ENCODE assay signal across 12 mouse cellular contexts in the genomic region with DNA sequence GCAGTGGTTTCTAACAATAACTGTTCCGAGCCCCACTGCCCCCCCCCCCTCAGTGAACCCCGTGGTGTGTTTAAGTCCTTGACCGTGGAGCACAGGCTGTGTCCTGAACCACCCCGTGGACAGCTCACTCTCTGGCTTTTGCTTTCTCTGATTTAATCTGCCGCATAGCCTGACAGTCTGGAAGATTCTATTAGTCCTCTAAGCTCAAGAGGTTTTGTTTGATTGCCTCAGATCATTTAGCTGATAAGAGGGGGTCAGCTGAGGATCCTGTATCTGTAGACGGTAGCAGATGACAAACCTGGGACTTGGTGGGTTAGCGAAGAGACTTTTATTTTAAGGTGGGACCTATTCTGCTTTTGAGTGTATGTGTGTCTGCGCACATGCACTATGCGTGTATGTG. TPM values are rescaled to one million over a fixed set of nuclear protein-coding genes. Genes with fewer than 3 reads are reported as not detected.
DNase-seq lines count a peak whose midpoint lies in the region; ATAC-seq and TF ChIP-seq lines count a peak whose summit lies in the region.
"Had no signal": no experiment of that assay in that cellular context is flagged by ENCODE, and none has a peak within 500 bp of the region (broad histone marks: within the 10 kb centered on the region; RNA-seq: fewer than 3 reads in every experiment).

No protein-coding gene starts in this region.

- peaks cover 61% of the 10 kb centered on the region for H3K4me1 ChIP-seq in forebrain, embryonic 10.5 days
- peaks cover 26% of the 10 kb centered on the region for H3K4me1 ChIP-seq in forebrain, embryonic 13.5 days
- H3K4me1 ChIP-seq in kidney, embryonic 15.5 days = peaks cover 52% of the 10 kb centered on the region
- peaks cover 24% of the 10 kb centered on the region; the same call in 1 of the 2 replicates for H3K4me1 ChIP-seq in stomach, embryonic 14.5 days (ENCODE audit: control insufficient read depth, insufficient read depth, low read length)
- peaks cover 7% of the 10 kb centered on the region for H3K4me1 ChIP-seq in stomach, postnatal 0 days (replicated peaks; ENCODE audit: control insufficient read depth, insufficient read depth)
- H3K4me1 ChIP-seq in limb, embryonic 13.5 days = peaks cover 72% of the 10 kb centered on the region

- WGBS in forebrain, embryonic 10.5 days = 69% methylated on average over 9 of the region's 9 CpGs
- WGBS in forebrain, embryonic 13.5 days = 64% methylated on average over 9 of the region's 9 CpGs
- WGBS in kidney, embryonic 15.5 days = 42% methylated on average over 9 of the region's 9 CpGs
- 39% methylated on average over 9 of the region's 9 CpGs for WGBS in stomach, embryonic 14.5 days
- 43% methylated on average over 9 of the region's 9 CpGs for WGBS in stomach, postnatal 0 days
- 41% methylated on average over 9 of the region's 9 CpGs for WGBS in limb, embryonic 13.5 days

- peak overlapping the region; percentile 75 for H3K27ac ChIP-seq in forebrain, embryonic 10.5 days
- no peak overlapping the region for H3K27ac ChIP-seq in forebrain, embryonic 13.5 days
- peak overlapping the region; percentile 41; the same call in 1 of the 2 replicates for H3K27ac ChIP-seq in kidney, embryonic 15.5 days
- peak overlapping the region; percentile 48; the same call in 1 of the 2 replicates for H3K27ac ChIP-seq in stomach, embryonic 14.5 days (ENCODE audit: low read length)
- no peak overlapping the region for H3K27ac ChIP-seq in stomach, postnatal 0 days (replicated peaks)
- no peak overlapping the region for H3K27ac ChIP-seq in limb, embryonic 13.5 days

- no peaks in the 10 kb centered on the region for H3K27me3 ChIP-seq in forebrain, embryonic 10.5 days (ENCODE audit: poor library complexity, severe bottlenecking)
- H3K27me3 ChIP-seq in forebrain, embryonic 13.5 days = no peaks in the 10 kb centered on the region
- no peaks in the 10 kb centered on the region for H3K27me3 ChIP-seq in kidney, embryonic 15.5 days
- H3K27me3 ChIP-seq in stomach, embryonic 14.5 days (ENCODE audit: control insufficient read depth, insufficient read depth, low read length) = no peaks in the 10 kb centered on the region
- no peaks in the 10 kb centered on the region for H3K27me3 ChIP-seq in stomach, postnatal 0 days (ENCODE audit: control insufficient read depth, insufficient read depth, low read length)
- H3K27me3 ChIP-seq in limb, embryonic 13.5 days = no peaks in the 10 kb centered on the region
- H3K27me3 ChIP-seq: midbrain, embryonic 12.5 days had no signal

- ATAC-seq in forebrain, embryonic 13.5 days = no peak
- no peak for ATAC-seq in kidney, embryonic 15.5 days (replicated peaks; ENCODE audit: low FRiP score)
- no peak for ATAC-seq in stomach, embryonic 14.5 days (ENCODE audit: insufficient number of reproducible peaks, insufficient read depth, low FRiP score, low read depth)
- ATAC-seq in stomach, postnatal 0 days (ENCODE audit: low FRiP score, low TSS enrichment) = no peak
- no peak for ATAC-seq in limb, embryonic 13.5 days (ENCODE audit: low FRiP score, low read depth)

- H3K4me2 ChIP-seq in forebrain, embryonic 13.5 days = no peak overlapping the region
- H3K4me2 ChIP-seq in kidney, embryonic 15.5 days = no peak overlapping the region
- no peak overlapping the region for H3K4me2 ChIP-seq in stomach, embryonic 14.5 days (replicated peaks; ENCODE audit: low read depth, low read length)
- H3K4me2 ChIP-seq in stomach, postnatal 0 days (replicated peaks; ENCODE audit: low read depth) = no peak overlapping the region
- peak overlapping the region; percentile 35 for H3K4me2 ChIP-seq in limb, embryonic 13.5 days (replicated peaks)
- H3K4me2 ChIP-seq: liver, embryonic 11.5 days; midbrain, embryonic 12.5 days had no signal

- no peak overlapping the region for H3K9ac ChIP-seq in forebrain, embryonic 13.5 days
- H3K9ac ChIP-seq in kidney, embryonic 15.5 days = no peak overlapping the region
- no peak overlapping the region for H3K9ac ChIP-seq in stomach, embryonic 14.5 days (replicated peaks; ENCODE audit: low read depth, low read length)
- no peak overlapping the region for H3K9ac ChIP-seq in stomach, postnatal 0 days (ENCODE audit: low read length)
- H3K9ac ChIP-seq in limb, embryonic 13.5 days = no peak overlapping the region
- H3K9ac ChIP-seq: midbrain, embryonic 12.5 days had no signal

- no peaks in the 10 kb centered on the region for H3K36me3 ChIP-seq in forebrain, embryonic 10.5 days (replicated peaks)
- no peaks in the 10 kb centered on the region for H3K36me3 ChIP-seq in forebrain, embryonic 13.5 days (ENCODE audit: poor library complexity, severe bottlenecking)
- no peaks in the 10 kb centered on the region for H3K36me3 ChIP-seq in kidney, embryonic 15.5 days
- no peaks in the 10 kb centered on the region for H3K36me3 ChIP-seq in stomach, embryonic 14.5 days (ENCODE audit: control insufficient read depth, insufficient read depth, low read length)
- H3K36me3 ChIP-seq in stomach, postnatal 0 days (ENCODE audit: control insufficient read depth, insufficient read depth, low read length) = no peaks in the 10 kb centered on the region
- no peaks in the 10 kb centered on the region for H3K36me3 ChIP-seq in limb, embryonic 13.5 days
- H3K36me3 ChIP-seq: midbrain, embryonic 12.5 days had no signal

- TF ChIP-seq EP300 in stomach, postnatal 0 days (optimal IDR thresholded peaks at IDR 0.05) = no peak

- TF ChIP-seq CTCF in stomach, postnatal 0 days (IDR thresholded peaks at IDR 0.05; ENCODE audit: low read depth) = no peak

- no peak for DNase-seq in forebrain, embryonic 10.5 days (ENCODE audit: extremely low spot score, low spot score)
- DNase-seq in kidney, postnatal 36 days = no peak
- DNase-seq in stomach, postnatal 0 days (ENCODE audit: low spot score) = no peak
- no peak for DNase-seq in gastrocnemius, postnatal 4 days (ENCODE audit: low spot score in 2 of 2)
- DNase-seq: cerebellum, adult 2 months had no signal

- no peak overlapping the region for H3K4me3 ChIP-seq in forebrain, embryonic 10.5 days
- no peak overlapping the region for H3K4me3 ChIP-seq in forebrain, embryonic 13.5 days
- no peak overlapping the region for H3K4me3 ChIP-seq in kidney, embryonic 15.5 days (replicated peaks)
- H3K4me3 ChIP-seq in stomach, embryonic 14.5 days (ENCODE audit: low read depth, low read length) = no peak overlapping the region
- H3K4me3 ChIP-seq in stomach, postnatal 0 days (ENCODE audit: low read depth, low read length) = no peak overlapping the region
- H3K4me3 ChIP-seq in limb, embryonic 13.5 days = no peak overlapping the region
- H3K4me3 ChIP-seq: erythroblast, embryonic 14.5 days; midbrain, embryonic 12.5 days had no signal

- no peaks in the 10 kb centered on the region for H3K9me3 ChIP-seq in forebrain, embryonic 10.5 days
- no peaks in the 10 kb centered on the region for H3K9me3 ChIP-seq in forebrain, embryonic 13.5 days (replicated peaks)
- H3K9me3 ChIP-seq in kidney, embryonic 15.5 days (replicated peaks) = no peaks in the 10 kb centered on the region
- no peaks in the 10 kb centered on the region for H3K9me3 ChIP-seq in stomach, embryonic 14.5 days (ENCODE audit: control insufficient read depth, low read depth, low read length)
- H3K9me3 ChIP-seq in stomach, postnatal 0 days (ENCODE audit: control insufficient read depth, low read length) = no peaks in the 10 kb centered on the region
- no peaks in the 10 kb centered on the region for H3K9me3 ChIP-seq in limb, embryonic 13.5 days
- H3K9me3 ChIP-seq: midbrain, embryonic 12.5 days had no signal

RNA-seq across cellular contexts. Expression of a gene that starts 59.3 kb away (rescaled TPM):
- polyA plus RNA-seq in forebrain, embryonic 10.5 days (2016; fragmentation: Nextera tagmentation; extraction: Ambion mirVana) = 18.0 and 24.2 TPM in 2 replicates
- 2.5 and 4.3 TPM in 2 replicates for polyA plus RNA-seq in forebrain, embryonic 13.5 days (2015; fragmentation: Nextera tagmentation; extraction: Ambion mirVana)
- polyA plus RNA-seq in kidney, embryonic 15.5 days (2015; fragmentation: Nextera tagmentation; extraction: Ambion mirVana) = 6.6 and 6.9 TPM in 2 replicates
- 13.2 and 15.4 TPM in 2 replicates for polyA plus RNA-seq in stomach, embryonic 14.5 days (2014; fragmentation: Nextera tagmentation; extraction: Ambion mirVana)
- polyA plus RNA-seq in stomach, postnatal 0 days (2015; fragmentation: Nextera tagmentation; extraction: Ambion mirVana) = 15.5 and 21.6 TPM in 2 replicates
- 17.2 and 17.5 TPM in 2 replicates for polyA plus RNA-seq in limb, embryonic 13.5 days (2015; fragmentation: Nextera tagmentation; extraction: Ambion mirVana)
- 10 to 100 TPM in 1 of 2 experiments, 1 to 10 TPM in 1; 6.0 to 15.0 TPM for total RNA-seq in gastrocnemius, postnatal 4 days (2021)
- polyA plus RNA-seq: erythroblast, embryonic 14.5 days had no signal

Comparison
In these comparisons a context has a peak if more than half of its experiments do, and no peak if none do; other contexts are left out.
1. H3K27ac ChIP-seq: peak in forebrain, embryonic 10.5 days (single experiment), kidney, embryonic 15.5 days (single experiment) and stomach, embryonic 14.5 days (single experiment); none in forebrain, embryonic 13.5 days (single experiment), stomach, postnatal 0 days (single experiment) and limb, embryonic 13.5 days (single experiment).